Mouse (Mus musculus): ENCODE measurements around the gene Pdzrn3. TPM values are rescaled to one million over a fixed set of nuclear protein-coding genes. Genes with fewer than 3 reads are reported as not detected.

The Pdzrn3 gene
- total and polyA plus RNA-seq, 3 experiments: not detected

GRCm38 (mm10) chr6:101376049-101376448 lies 1.6 kb downstream of the Pdzrn3 start:
- no peaks in the 10 kb centered on the region for H3K79me2 ChIP-seq (replicated peaks; ENCODE audit: control insufficient read depth, extremely low read depth, insufficient read depth, poor library complexity, severe bottlenecking)
- H3K4me3 ChIP-seq (replicated peaks in 1 of 3; ENCODE audit: low read depth in 2 of 3, low read length in 2 of 3, poor library complexity in 1 of 3): no peak overlapping the region
- no peak overlapping the region for H3K27ac ChIP-seq (ENCODE audit: insufficient read depth, low read depth)
- no peak for TF ChIP-seq HCFC1 (IDR thresholded peaks at IDR 0.05; ENCODE audit: low read depth, low read length)
- TF ChIP-seq CHD2 (IDR thresholded peaks at IDR 0.05; ENCODE audit: low read length): no peak
- no peak for TF ChIP-seq JUN (IDR thresholded peaks at IDR 0.05; ENCODE audit: insufficient read depth, low read depth, low read length)
- no peak for TF ChIP-seq CHD1 (IDR thresholded peaks at IDR 0.05; ENCODE audit: low read depth, low read length)
- TF ChIP-seq MYC (IDR thresholded peaks at IDR 0.05; ENCODE audit: low read depth, low read length): no peak
- no peak for TF ChIP-seq JUND (conservative IDR thresholded peaks at IDR 0.05; ENCODE audit: low read depth, low read length)
- no peak for TF ChIP-seq ZC3H11A (IDR thresholded peaks at IDR 0.05; ENCODE audit: low read depth, low read length)
- no peak for TF ChIP-seq ZKSCAN1 (IDR thresholded peaks at IDR 0.05; ENCODE audit: borderline replicate concordance, low read depth, low read length)
- no peak for TF ChIP-seq RCOR1 (conservative IDR thresholded peaks at IDR 0.05; ENCODE audit: low read depth, low read length)
- no peak overlapping the region for H3K4me2 ChIP-seq (ENCODE audit: insufficient read depth, low read depth, poor library complexity, severe bottlenecking)
- in situ Hi-C loops (cut with MboI; ENCODE audit: low pct_ligation_motif_present, low pct_unique_long_range_greater_than_20kb, low sequenced_read_pairs): no loop called here
- H3K9ac ChIP-seq (ENCODE audit: insufficient read depth, low read depth): no peak overlapping the region
- DNase-seq (ENCODE audit: extremely low read depth): no peak
- H3K9me3 ChIP-seq (replicated peaks; ENCODE audit: low read length): peaks cover 74% of the 10 kb centered on the region
- H3K27me3 ChIP-seq (replicated peaks): no peaks in the 10 kb centered on the region
- dilution Hi-C loops (cut with MboI; ENCODE audit: extremely low pct_ligation_motif_present, extremely low pct_unique_long_range_greater_than_20kb, low sequenced_read_pairs): no loop called here
- H3K4me1 ChIP-seq (ENCODE audit: control insufficient read depth in 1 of 2, insufficient read depth in 2 of 2): no peaks in the 10 kb centered on the region
- H3K36me3 ChIP-seq (replicated peaks in 1 of 2; ENCODE audit: control insufficient read depth in 1 of 2, insufficient read depth in 1 of 2, low read length in 1 of 2): no peaks in the 10 kb centered on the region

- TF ChIP-seq HCFC1 (IDR thresholded peaks at IDR 0.05; ENCODE audit: low read depth, low read length) (no peak), ZC3H11A (IDR thresholded peaks at IDR 0.05; ENCODE audit: low read depth, low read length) (no peak), NELFE (IDR thresholded peaks at IDR 0.05; ENCODE audit: low read depth, low read length) (no peak), ZNF384 (IDR thresholded peaks at IDR 0.05; ENCODE audit: low read depth, low read length) (no peak), EP300 (IDR thresholded peaks at IDR 0.05; ENCODE audit: low read length) (no peak), MEF2A (IDR thresholded peaks at IDR 0.05; ENCODE audit: borderline replicate concordance, low read depth, low read length) (no peak), ZKSCAN1 (IDR thresholded peaks at IDR 0.05; ENCODE audit: borderline replicate concordance, low read depth, low read length) (no peak), TBP (conservative IDR thresholded peaks at IDR 0.05; ENCODE audit: low read depth, low read length) (no peak)
Measured at GRCm38 (mm10) chr6:101374721-101375120, 3.0 kb downstream of the Pdzrn3 start.

GRCm38 (mm10) chr6:101374186-101374585 lies 3.5 kb downstream of the Pdzrn3 start:
- in situ Hi-C loops (cut with MboI; ENCODE audit: low pct_ligation_motif_present, low pct_unique_long_range_greater_than_20kb, low sequenced_read_pairs): no loop called here
- DNase-seq (ENCODE audit: extremely low read depth): no peak
- peaks cover 70% of the 10 kb centered on the region for H3K9me3 ChIP-seq (replicated peaks; ENCODE audit: low read length)
- no peak overlapping the region for H3K27ac ChIP-seq (ENCODE audit: insufficient read depth, low read depth)
- H3K79me2 ChIP-seq (replicated peaks; ENCODE audit: control insufficient read depth, extremely low read depth, insufficient read depth, poor library complexity, severe bottlenecking): no peaks in the 10 kb centered on the region
- dilution Hi-C loops (cut with MboI; ENCODE audit: extremely low pct_ligation_motif_present, extremely low pct_unique_long_range_greater_than_20kb, low sequenced_read_pairs): no loop called here
- no peak overlapping the region for H3K4me3 ChIP-seq (replicated peaks in 1 of 3; ENCODE audit: low read depth in 2 of 3, low read length in 2 of 3, poor library complexity in 1 of 3)
- no peak overlapping the region for H3K9ac ChIP-seq (ENCODE audit: insufficient read depth, low read depth)
- TF ChIP-seq MAFK (IDR thresholded peaks at IDR 0.05; ENCODE audit: insufficient replicate concordance, low read length) (no peak), RCOR1 (conservative IDR thresholded peaks at IDR 0.05; ENCODE audit: low read depth, low read length) (no peak), USF2 (conservative IDR thresholded peaks at IDR 0.05; ENCODE audit: low read depth, low read length) (no peak), CHD2 (IDR thresholded peaks at IDR 0.05; ENCODE audit: low read length) (no peak)
- no peaks in the 10 kb centered on the region for H3K27me3 ChIP-seq (replicated peaks)
- no peak overlapping the region for H3K4me2 ChIP-seq (ENCODE audit: insufficient read depth, low read depth, poor library complexity, severe bottlenecking)
- H3K36me3 ChIP-seq (replicated peaks in 1 of 2; ENCODE audit: control insufficient read depth in 1 of 2, insufficient read depth in 1 of 2, low read length in 1 of 2): no peaks in the 10 kb centered on the region
- no peaks in the 10 kb centered on the region for H3K4me1 ChIP-seq (ENCODE audit: control insufficient read depth in 1 of 2, insufficient read depth in 2 of 2)

More at GRCm38 (mm10) chr6:101374721-101375120, 3.0 kb downstream of the Pdzrn3 start:
- DNase-seq (ENCODE audit: extremely low read depth): no peak
- dilution Hi-C loops (cut with MboI; ENCODE audit: extremely low pct_ligation_motif_present, extremely low pct_unique_long_range_greater_than_20kb, low sequenced_read_pairs): no loop called here
- no peak overlapping the region for H3K4me3 ChIP-seq (replicated peaks in 1 of 3; ENCODE audit: low read depth in 2 of 3, low read length in 2 of 3, poor library complexity in 1 of 3)
- H3K36me3 ChIP-seq (replicated peaks in 1 of 2; ENCODE audit: control insufficient read depth in 1 of 2, insufficient read depth in 1 of 2, low read length in 1 of 2): no peaks in the 10 kb centered on the region
- H3K9ac ChIP-seq (ENCODE audit: insufficient read depth, low read depth): no peak overlapping the region
- H3K27me3 ChIP-seq (replicated peaks): no peaks in the 10 kb centered on the region
- H3K4me1 ChIP-seq (ENCODE audit: control insufficient read depth in 1 of 2, insufficient read depth in 2 of 2): no peaks in the 10 kb centered on the region
- peaks cover 69% of the 10 kb centered on the region for H3K9me3 ChIP-seq (replicated peaks; ENCODE audit: low read length)
- no peaks in the 10 kb centered on the region for H3K79me2 ChIP-seq (replicated peaks; ENCODE audit: control insufficient read depth, extremely low read depth, insufficient read depth, poor library complexity, severe bottlenecking)
- H3K4me2 ChIP-seq (ENCODE audit: insufficient read depth, low read depth, poor library complexity, severe bottlenecking): no peak overlapping the region
- in situ Hi-C loops (cut with MboI; ENCODE audit: low pct_ligation_motif_present, low pct_unique_long_range_greater_than_20kb, low sequenced_read_pairs): no loop called here
- no peak overlapping the region for H3K27ac ChIP-seq (ENCODE audit: insufficient read depth, low read depth)
